Mouse (Mus musculus): ENCODE results near the gene Gnpnat1.

- TF ChIP-seq CTCF (IDR thresholded peaks at IDR 0.05; ENCODE audit: low read depth, low read length) = no peak
- TF ChIP-seq EP300 (IDR thresholded peaks at IDR 0.05; ENCODE audit: insufficient read depth, low read depth, low read length) = no peak
- TF ChIP-seq POLR2A (IDR thresholded peaks at IDR 0.05; ENCODE audit: insufficient read depth, low read length) = no peak
These were observed 75.6 kb downstream of the Gnpnat1 start for GRCm38 (mm10) chr14:45329018-45329588.

Data from ES-Bruce4 (cell line).